Mouse (Mus musculus) cerebellum, adult 18-20 months (tissue): ENCODE results near the gene Acsl3.

ENCODE experiments used
- DNase-seq, 2 experiments: peaks; one replicate each; pipeline ENCODE4 v3.0.0; 2021

Gene Acsl3

GRCm38 (mm10) chr1:78657671-78658440 is at the start of gene Acsl3, which contains the start of gene Utp14b:
Acsl3 (plus strand) TSS chr1:78657825.
Utp14b (plus strand) TSS chr1:78658038.
- DNase-seq, result peak; percentile 97 to 98

- no peak for DNase-seq
These were observed 48.3 kb upstream of the Acsl3 start for GRCm38 (mm10) chr1:78609134-78609907.

- DNase-seq, result no peak
These were observed 46.6 kb upstream of the Acsl3 start for GRCm38 (mm10) chr1:78611039-78611438.

- no peak for DNase-seq
These were observed 44.7 kb upstream of the Acsl3 start for GRCm38 (mm10) chr1:78612959-78613358.

- DNase-seq, result no peak
These were observed 33.3 kb upstream of the Acsl3 start for GRCm38 (mm10) chr1:78624352-78624751.

- no peak for DNase-seq
These were observed 23.1 kb upstream of the Acsl3 start for GRCm38 (mm10) chr1:78634486-78634885.

- no peak for DNase-seq
These were observed 16.8 kb upstream of the Acsl3 start for GRCm38 (mm10) chr1:78640871-78641270.

GRCm38 (mm10) chr1:78641791-78642190 is 15.8 kb upstream of the Acsl3 start:
- no peak for DNase-seq

GRCm38 (mm10) chr1:78642197-78642596 is 15.4 kb upstream of the Acsl3 start:
- no peak for DNase-seq

GRCm38 (mm10) chr1:78647317-78647885 is 10.2 kb upstream of the Acsl3 start:
- no peak for DNase-seq

- DNase-seq, result no peak
These were observed 8.2 kb upstream of the Acsl3 start for GRCm38 (mm10) chr1:78649269-78650061.

- peak; percentile 9 to 16 for DNase-seq
These were observed 1.2 kb upstream of the Acsl3 start for GRCm38 (mm10) chr1:78656472-78656871.

GRCm38 (mm10) chr1:78657021-78657629 is 500 bp upstream of the Acsl3 start:
- no peak for DNase-seq

GRCm38 (mm10) chr1:78658441-78659269 is 1.0 kb downstream of the Acsl3 start:
- peak; percentile 20 to 26 for DNase-seq

GRCm38 (mm10) chr1:78659270-78659823 is 1.7 kb downstream of the Acsl3 start:
- DNase-seq, result no peak

GRCm38 (mm10) chr1:78664326-78664725 is 6.7 kb downstream of the Acsl3 start:
- no peak for DNase-seq

GRCm38 (mm10) chr1:78665954-78666499 is 8.4 kb downstream of the Acsl3 start:
- DNase-seq, result no peak

GRCm38 (mm10) chr1:78666585-78666984 is 9.0 kb downstream of the Acsl3 start:
- DNase-seq, result no peak

GRCm38 (mm10) chr1:78682291-78682690 is 24.7 kb downstream of the Acsl3 start:
- no peak for DNase-seq

- no peak for DNase-seq
These were observed 26.5 kb downstream of the Acsl3 start for GRCm38 (mm10) chr1:78684128-78684527.

- peak; percentile 40 to 45 for DNase-seq
These were observed 29.2 kb downstream of the Acsl3 start for GRCm38 (mm10) chr1:78686872-78687271.
